Mouse (Mus musculus) adrenal gland, adult 2 months (tissue): ENCODE data around the gene Esr1. TPM values are rescaled to one million over a fixed set of nuclear protein-coding genes. Genes with fewer than 3 reads are reported as not detected.

Experiments
- DNase-seq: peaks from one replicate; pipeline ENCODE4 v3.0.0; 2021
- polyA plus RNA-seq: library from polyadenylated mRNA; depleted of rRNA; stranded (reverse); fragments of >200 nt; gene quantifications from 2 replicates; pipeline ENCODE4 v1.2.3, GENCODE M21; 2012
- total RNA-seq, 2 experiments: library from RNA; stranded (reverse); gene quantifications; 2 replicates each; pipeline ENCODE4 v1.2.3; 2021

Gene Esr1
- total and polyA plus RNA-seq, 3 experiments: 17.3 to 31.9 (median 22.1) TPM

GRCm38 (mm10) chr10:4841039-4841438 lies 229.6 kb downstream of the Esr1 start:
- DNase-seq: no peak

GRCm38 (mm10) chr10:4847523-4847922 lies 236.1 kb downstream of the Esr1 start:
- no peak for DNase-seq

- DNase-seq: no peak
Measured at GRCm38 (mm10) chr10:4849881-4850280, 238.5 kb downstream of the Esr1 start.

- DNase-seq: no peak
Measured at GRCm38 (mm10) chr10:4875076-4875737, 263.8 kb downstream of the Esr1 start.

GRCm38 (mm10) chr10:4881391-4881790 lies 270.0 kb downstream of the Esr1 start:
- DNase-seq: no peak

GRCm38 (mm10) chr10:4885506-4885905 lies 274.1 kb downstream of the Esr1 start:
- no peak for DNase-seq

- DNase-seq: no peak
Measured at GRCm38 (mm10) chr10:4885961-4886360, 274.6 kb downstream of the Esr1 start.

- DNase-seq: no peak
Measured at GRCm38 (mm10) chr10:4893475-4893874, 282.1 kb downstream of the Esr1 start.

- DNase-seq: no peak
Measured at GRCm38 (mm10) chr10:4897789-4898188, 286.4 kb downstream of the Esr1 start.

- no peak for DNase-seq
Measured at GRCm38 (mm10) chr10:4900324-4900723, 288.9 kb downstream of the Esr1 start.

- no peak for DNase-seq
Measured at GRCm38 (mm10) chr10:4909271-4909670, 297.9 kb downstream of the Esr1 start.

GRCm38 (mm10) chr10:4910451-4910850 lies 299.1 kb downstream of the Esr1 start:
- DNase-seq: no peak

GRCm38 (mm10) chr10:4919046-4919445 lies 307.7 kb downstream of the Esr1 start:
- DNase-seq: peak; percentile 61

- no peak for DNase-seq
Measured at GRCm38 (mm10) chr10:4923616-4924015, 312.2 kb downstream of the Esr1 start.

- no peak for DNase-seq
Measured at GRCm38 (mm10) chr10:4924391-4924790, 313.0 kb downstream of the Esr1 start.

- no peak for DNase-seq
Measured at GRCm38 (mm10) chr10:4943148-4943547, 331.8 kb downstream of the Esr1 start.

GRCm38 (mm10) chr10:4944725-4945124 lies 333.3 kb downstream of the Esr1 start:
- no peak for DNase-seq

GRCm38 (mm10) chr10:4965768-4966167 lies 354.4 kb downstream of the Esr1 start:
- DNase-seq: no peak

GRCm38 (mm10) chr10:4971156-4971555 lies 359.8 kb downstream of the Esr1 start:
- peak; percentile 51 for DNase-seq

- peak; percentile 32 for DNase-seq
Measured at GRCm38 (mm10) chr10:4971586-4971985, 360.2 kb downstream of the Esr1 start.

GRCm38 (mm10) chr10:4972026-4972425 lies 360.6 kb downstream of the Esr1 start:
- DNase-seq: no peak

GRCm38 (mm10) chr10:4974246-4974645 lies 362.9 kb downstream of the Esr1 start:
- DNase-seq: peak; percentile 44

GRCm38 (mm10) chr10:4976557-4976956 lies 365.2 kb downstream of the Esr1 start:
- DNase-seq: no peak

GRCm38 (mm10) chr10:4977374-4977773 lies 366.0 kb downstream of the Esr1 start:
- no peak for DNase-seq
